25 mouse cellular contexts compared by ENCODE assay signal in genomic region chr1:24743191-24743924, GRCm38 (mm10).
"Had no signal": no experiment of that assay in that cellular context is flagged by ENCODE, and none has a peak within 500 bp of the region (broad histone marks: within the 10 kb centered on the region; RNA-seq: fewer than 3 reads in every experiment).

No protein-coding gene starts in this region.

- ATAC-seq: forebrain, postnatal 0 days; hindbrain, postnatal 0 days; intestine, embryonic 16.5 days had no signal

- DNase-seq: forebrain, postnatal 0 days; gastrocnemius, postnatal 14 days; gastrocnemius, postnatal 36 days; heart, adult 11 months; heart, adult 2 months; heart, postnatal 14 days; heart, postnatal 36 days; kidney, adult 11 months; kidney, adult 2 months; kidney, adult 9 months; kidney, postnatal 14 days; kidney, postnatal 36 days; layer of hippocampus, adult 9-11 months; layer of hippocampus, postnatal 36 days; left cerebral cortex, postnatal 4 days had no signal

- H3K27me3 ChIP-seq: heart, embryonic 13.5 days; heart, embryonic 15.5 days; hindbrain, embryonic 13.5 days; hindbrain, embryonic 15.5 days; kidney, embryonic 15.5 days; limb, embryonic 13.5 days had no signal

- H3K9me3 ChIP-seq: heart, embryonic 13.5 days; heart, embryonic 15.5 days; hindbrain, embryonic 13.5 days; hindbrain, embryonic 15.5 days; kidney, embryonic 15.5 days; limb, embryonic 13.5 days had no signal

- H3K4me3 ChIP-seq: heart, adult 2 months; heart, embryonic 13.5 days; heart, embryonic 15.5 days; hindbrain, embryonic 13.5 days; hindbrain, embryonic 15.5 days; kidney, embryonic 15.5 days; limb, embryonic 13.5 days had no signal

- H3K9ac ChIP-seq: forebrain, postnatal 0 days; heart, embryonic 13.5 days; heart, embryonic 15.5 days; hindbrain, embryonic 13.5 days; hindbrain, embryonic 15.5 days; kidney, embryonic 15.5 days; limb, embryonic 13.5 days had no signal

- H3K27ac ChIP-seq: heart, adult 2 months; heart, embryonic 13.5 days; heart, embryonic 15.5 days; hindbrain, embryonic 13.5 days; hindbrain, embryonic 15.5 days; hindbrain, postnatal 0 days; kidney, embryonic 15.5 days; kidney, postnatal 0 days; limb, embryonic 13.5 days had no signal

- H3K4me2 ChIP-seq: heart, embryonic 11.5 days; heart, embryonic 13.5 days; heart, embryonic 15.5 days; hindbrain, embryonic 13.5 days; hindbrain, embryonic 15.5 days; kidney, embryonic 15.5 days; limb, embryonic 13.5 days had no signal

- H3K4me1 ChIP-seq: heart, embryonic 15.5 days; hindbrain, embryonic 13.5 days; hindbrain, embryonic 15.5 days; kidney, embryonic 15.5 days had no signal
